Mouse (Mus musculus): ENCODE results near the gene Sin3a.

The Sin3a gene

GRCm38 (mm10) chr9:57166173-57166572 is 94.3 kb downstream of the Sin3a start:
- in situ Hi-C loops (cut with MboI, MseI): no loop called here

DNA sequence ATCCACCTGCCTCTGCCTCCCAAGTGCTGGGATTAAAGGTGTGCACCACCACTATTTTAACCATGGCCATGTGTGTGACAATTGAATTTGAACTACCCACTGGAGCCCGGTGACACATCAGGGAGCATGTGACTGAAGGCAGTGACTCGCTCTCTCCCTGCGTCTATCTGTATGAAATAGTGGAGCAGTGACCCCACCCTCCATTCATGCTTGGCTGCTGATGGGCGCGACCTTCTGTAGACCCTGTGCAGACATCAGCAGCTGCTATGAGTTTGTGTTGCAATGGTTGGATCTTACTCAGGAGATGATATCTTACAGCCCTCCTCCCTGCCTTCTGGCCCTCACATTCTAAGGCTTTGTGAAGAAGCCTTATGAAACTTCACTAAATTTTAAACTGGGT is 96.6 kb downstream of the Sin3a start:
- in situ Hi-C loops (cut with MboI, MseI): no loop called here

All from T-helper 2 cell (primary cell).